Mouse (Mus musculus) monocyte, adult 2 months (primary cell): ENCODE measurements around the gene Osbpl9.
A peak's percentile ranks its signal among the peaks of the same experiment; 100 is the strongest.

Experiments used
- DNase-seq, 2 experiments: peaks; one replicate each; pipeline ENCODE4 v3.0.0; 2022; ENCODE audit warnings: low spot score in 2 of 2, low read depth in 1 of 2

Osbpl9 gene

DNA sequence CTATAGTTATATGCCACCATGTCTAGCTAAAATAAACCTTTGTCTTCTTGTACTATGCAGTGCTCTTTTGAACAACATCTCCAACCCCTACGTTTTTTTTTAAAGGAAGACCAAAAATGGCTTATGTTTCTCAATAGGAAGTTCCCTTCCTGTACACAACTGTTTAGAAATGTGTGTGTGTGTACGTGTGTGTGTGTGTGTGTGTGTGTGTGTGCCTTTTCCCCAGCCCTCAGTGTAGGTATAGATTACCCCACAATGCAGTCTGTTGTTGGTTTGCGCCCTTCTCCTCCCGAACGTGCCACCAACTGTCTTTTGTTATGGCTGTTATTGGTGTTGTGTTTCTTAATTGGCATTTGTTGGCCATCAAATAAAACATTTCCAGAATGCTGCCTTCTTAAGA is 5.5 kb upstream of the Osbpl9 start:
- no peak for DNase-seq

DNA sequence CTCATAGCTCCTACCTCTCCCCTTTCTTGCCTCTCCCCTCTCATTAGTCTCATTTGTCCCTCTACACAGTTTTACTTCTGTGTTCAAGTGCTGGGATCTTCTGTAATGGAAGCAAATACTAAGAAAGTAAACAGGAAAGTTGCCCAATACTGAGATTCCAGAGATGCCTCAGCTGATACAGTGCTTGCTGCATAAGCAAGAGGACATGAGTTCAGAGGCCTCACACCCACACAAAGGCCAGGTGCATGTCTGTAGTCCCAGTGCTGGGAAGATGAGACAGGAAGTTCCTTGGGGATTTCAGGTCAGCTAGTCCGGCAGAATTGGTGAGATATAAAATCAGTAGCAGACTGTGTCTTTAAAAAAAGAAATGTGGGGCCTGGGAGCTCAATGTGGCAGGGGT is 2.3 kb upstream of the Osbpl9 start:
- DNase-seq = no peak

- no peak for DNase-seq
Observed at GRCm38 (mm10) chr4:109203931-109204330, 1.9 kb upstream of the Osbpl9 start.

DNA sequence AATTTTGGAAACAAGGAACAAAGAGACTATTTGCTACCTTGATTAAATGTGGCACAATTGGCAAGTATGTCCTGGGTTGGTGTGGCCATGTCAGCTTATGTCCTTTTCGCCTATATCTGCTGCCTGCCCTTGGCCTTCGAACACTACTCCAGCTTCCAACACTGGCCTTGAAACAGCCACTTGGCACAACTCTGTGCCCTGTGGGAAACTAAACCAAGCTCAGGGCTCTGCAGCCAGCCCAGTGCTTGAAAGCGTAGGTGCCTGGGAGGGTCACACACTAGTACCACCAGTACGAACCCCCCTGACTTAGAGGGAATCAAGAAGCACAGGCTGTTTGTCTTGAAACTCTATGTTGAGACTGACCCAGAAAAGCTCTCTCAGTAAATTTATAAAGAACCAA is 3.0 kb downstream of the Osbpl9 start:
- no peak for DNase-seq

- DNase-seq = no peak
Observed at GRCm38 (mm10) chr4:109195900-109196629, 6.0 kb downstream of the Osbpl9 start.

DNA sequence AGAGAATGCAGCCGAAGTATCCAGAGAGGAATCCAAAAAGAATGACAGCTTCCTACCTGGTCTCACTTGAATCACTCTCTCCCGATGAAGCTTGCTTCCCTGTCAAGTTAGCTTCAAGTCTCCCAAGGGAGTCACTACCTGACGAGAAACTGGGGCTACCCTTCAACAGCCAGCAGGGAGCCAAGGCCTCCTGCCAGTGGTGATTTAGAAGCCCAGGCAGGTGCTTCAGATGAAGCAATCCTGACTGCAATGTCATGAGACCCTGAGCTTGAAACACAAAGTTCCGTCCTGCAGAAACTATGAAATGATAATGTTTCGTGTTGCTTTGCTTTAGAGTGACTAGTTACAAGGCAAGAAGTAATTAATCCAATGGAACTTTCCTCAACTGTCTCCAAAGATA is 8.2 kb downstream of the Osbpl9 start:
- DNase-seq = no peak

DNA sequence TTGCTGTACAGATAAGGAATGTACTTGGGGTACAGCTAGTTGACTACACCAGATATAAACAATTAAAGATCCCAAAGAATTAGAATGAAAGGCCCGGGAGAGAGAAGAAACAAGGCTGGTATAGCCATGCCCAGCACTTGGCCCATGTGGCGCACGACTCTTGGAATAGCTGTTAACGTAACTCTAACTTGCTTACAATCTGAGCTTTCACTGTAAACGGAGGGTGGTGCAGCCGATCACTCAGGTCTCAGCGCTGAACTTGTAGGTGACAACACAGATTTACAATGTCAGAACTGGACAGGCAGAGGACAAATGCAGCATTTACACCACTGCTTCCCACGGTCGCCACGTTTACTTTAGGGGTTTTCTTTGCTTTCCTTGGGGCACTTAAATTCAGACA is 10.5 kb downstream of the Osbpl9 start:
- no peak for DNase-seq

DNA sequence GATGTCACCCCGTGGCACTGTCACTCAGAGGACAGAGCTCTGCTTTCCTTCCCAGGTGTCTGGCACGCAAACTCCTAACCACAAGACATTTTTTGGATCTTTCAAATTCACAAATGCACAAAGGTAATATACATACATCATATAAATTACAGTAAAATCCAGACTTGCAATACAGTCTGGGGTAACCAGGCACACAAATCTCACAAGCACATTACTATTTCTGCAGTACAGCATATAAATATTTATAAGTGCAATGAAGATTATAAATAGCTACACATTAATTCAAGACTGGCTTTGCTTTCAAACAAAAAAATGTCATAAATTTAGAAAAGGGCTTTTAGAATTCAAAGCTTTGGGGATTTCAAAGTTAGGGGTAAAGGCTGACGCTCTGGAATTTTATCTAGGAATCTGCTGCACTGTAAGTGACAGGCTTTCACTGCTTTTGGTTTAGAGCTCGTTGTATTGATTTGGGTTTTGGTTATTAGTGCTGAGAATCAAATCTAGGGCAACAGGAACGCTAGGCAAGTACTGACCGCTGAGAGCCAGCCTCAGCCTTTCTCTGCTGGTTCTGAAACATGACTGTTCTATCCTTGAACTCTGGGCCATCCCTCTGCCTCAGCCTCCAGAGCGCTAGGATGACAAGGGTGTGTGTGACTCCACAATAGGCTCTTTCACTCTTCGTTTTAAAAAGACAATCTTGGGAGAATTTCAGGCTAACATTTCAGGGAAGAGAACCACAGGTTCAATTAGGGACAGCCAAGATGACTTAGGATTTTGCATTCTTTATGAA is 16.3 kb downstream of the Osbpl9 start:
- no peak for DNase-seq

DNA sequence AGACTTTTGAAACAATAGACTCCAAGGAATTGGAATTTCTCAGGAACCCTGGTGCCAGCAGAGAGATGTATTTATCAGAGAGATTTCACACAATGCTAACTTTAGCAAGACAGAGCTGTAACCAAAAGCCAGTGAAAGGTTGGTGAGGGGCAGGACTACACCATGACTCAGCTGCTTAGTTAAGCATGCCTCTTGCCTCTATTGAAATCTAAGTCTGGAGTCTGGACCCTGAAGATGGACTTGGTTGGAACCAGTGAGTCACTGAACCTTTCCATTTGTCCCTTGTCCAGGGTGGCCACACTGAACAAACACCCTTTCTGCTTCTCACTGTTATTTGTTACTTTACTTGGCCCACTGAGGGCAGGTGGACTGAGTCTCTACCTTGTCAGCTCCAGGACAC is 26.4 kb downstream of the Osbpl9 start:
- DNase-seq = no peak

DNA sequence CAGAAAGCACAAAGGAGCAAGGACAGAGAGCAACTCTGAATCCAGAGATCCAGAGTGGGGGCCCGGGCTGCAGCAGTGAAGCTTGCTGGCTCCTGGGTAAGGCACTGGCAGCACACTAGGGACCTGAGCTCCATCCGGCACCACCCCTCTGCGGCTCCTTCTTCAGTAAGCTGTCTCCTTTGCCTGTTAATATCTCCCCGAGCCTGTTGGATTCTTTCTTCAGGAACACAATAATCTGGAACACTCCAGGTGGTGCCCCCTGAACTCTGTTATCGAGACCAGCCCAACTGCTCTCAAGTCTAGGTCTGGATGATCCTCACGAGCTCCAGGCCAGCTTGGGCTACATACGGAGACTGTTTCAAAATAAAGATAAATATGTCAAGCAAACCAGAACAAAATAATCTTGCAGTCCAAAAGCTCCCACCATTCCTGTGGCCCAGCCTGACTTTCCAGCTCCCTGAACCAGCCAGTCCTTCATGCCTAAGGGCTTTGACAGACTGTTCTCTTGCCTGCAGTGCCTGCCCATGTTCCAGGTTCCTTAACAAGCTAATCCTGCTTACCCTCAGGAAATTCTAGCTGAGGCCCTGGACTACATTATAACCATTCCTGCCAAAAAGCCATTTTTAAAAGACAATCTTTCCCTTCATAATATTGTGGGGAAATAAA is 28.2 kb downstream of the Osbpl9 start:
- no peak for DNase-seq

DNA sequence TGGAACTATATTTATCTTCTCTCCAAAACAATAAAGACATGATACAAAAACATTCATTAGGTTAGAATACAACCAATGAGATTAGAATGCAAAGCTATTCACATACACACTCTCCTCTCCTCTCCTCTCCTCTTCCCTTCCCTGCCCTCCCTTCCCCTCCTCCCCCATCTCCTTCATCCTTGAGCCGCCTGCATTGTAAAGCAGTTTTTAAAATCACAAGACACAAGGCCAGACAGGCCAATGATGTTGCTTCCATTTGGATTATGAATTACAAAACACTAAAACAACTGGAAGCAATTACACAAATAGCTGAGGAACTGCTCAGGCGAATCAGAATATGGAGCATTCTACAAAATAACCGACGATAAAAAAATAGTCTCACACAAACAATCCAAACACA is 28.7 kb downstream of the Osbpl9 start:
- no peak for DNase-seq

- peak in 1 of 2 experiments; percentile 51 for DNase-seq
Observed at GRCm38 (mm10) chr4:109165521-109166173, 36.4 kb downstream of the Osbpl9 start.

DNA sequence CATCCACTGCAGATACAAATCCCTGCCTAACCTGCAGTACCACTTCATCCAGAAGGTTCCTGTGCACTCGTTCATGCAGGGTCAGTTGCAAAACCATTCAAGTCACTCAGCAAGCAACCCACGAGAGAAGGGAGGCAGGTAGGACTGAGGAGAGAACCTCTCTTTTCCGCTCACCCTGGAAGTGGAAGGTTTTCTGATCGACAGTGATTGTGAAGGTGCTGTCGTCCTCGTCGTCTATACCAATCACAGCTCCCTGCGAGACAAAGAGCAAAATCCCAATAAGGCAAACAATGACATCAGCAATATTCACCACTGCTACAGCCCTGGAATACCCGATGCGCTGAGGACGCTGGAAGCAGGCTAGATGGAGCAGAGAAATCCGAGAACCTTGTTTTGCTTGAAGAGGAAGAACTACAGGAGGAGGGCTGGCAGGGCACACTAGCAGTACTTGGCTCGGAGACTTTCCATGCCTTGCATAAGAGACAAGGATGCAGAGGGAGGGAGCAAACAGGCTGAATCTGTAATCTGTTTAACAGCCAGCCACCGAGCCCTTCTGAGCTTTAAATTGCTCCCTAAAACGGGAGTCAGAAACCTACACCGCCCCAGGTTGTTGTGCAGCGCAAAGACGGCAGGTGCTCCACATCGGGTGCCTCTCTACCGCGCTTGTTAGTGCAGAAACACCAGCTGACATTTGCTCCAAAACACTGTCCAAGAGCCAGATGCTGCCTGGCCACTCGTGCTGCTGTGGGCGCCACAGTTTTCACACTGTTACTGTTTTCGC is 45.4 kb downstream of the Osbpl9 start:
- no peak for DNase-seq

- DNase-seq = no peak
Observed at GRCm38 (mm10) chr4:109156073-109156472, 46.0 kb downstream of the Osbpl9 start.

GRCm38 (mm10) chr4:109150214-109150613 is 51.9 kb downstream of the Osbpl9 start:
- DNase-seq = no peak

DNA sequence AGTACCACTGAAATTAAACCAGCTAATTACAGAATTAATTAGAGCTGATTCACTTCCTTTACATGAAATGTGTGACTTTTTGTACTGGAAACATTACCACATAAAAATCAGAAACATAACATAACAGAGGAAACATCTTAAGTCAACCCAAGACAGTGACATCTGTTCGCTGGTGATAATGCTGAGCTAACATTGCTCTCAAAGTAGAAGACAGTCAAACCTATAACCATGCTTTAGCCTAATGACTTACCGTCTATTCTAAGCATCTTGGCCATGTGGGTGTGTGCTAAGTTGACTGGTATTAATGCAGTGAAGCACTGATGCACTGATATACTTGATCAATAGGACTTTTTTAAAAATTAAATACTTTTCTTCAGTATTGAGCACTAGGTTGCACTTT is 52.7 kb downstream of the Osbpl9 start:
- DNase-seq = no peak

- DNase-seq = no peak
Observed at GRCm38 (mm10) chr4:109147278-109148038, 54.6 kb downstream of the Osbpl9 start.

- no peak for DNase-seq
Observed at GRCm38 (mm10) chr4:109143091-109143490, 59.0 kb downstream of the Osbpl9 start.

DNA sequence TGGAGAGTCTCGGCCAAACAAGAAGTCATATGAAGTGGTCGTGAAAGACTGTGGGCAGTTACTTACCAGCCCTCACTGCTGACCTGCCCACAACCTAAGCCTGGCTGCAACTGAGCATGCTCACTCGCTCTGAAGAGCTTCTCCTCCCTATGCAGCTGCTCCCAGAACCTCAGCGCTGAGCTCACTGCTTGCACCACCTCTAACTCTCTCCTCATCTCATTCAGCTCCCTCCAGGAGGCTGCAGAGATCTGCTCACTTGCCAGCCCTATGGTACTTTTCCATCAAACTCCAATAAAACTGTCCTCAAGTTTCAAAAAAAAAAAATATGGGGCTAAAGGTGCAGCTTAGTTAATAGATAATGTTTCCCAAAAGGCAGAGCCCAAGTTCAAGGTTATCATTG is 63.5 kb downstream of the Osbpl9 start:
- no peak for DNase-seq

DNA sequence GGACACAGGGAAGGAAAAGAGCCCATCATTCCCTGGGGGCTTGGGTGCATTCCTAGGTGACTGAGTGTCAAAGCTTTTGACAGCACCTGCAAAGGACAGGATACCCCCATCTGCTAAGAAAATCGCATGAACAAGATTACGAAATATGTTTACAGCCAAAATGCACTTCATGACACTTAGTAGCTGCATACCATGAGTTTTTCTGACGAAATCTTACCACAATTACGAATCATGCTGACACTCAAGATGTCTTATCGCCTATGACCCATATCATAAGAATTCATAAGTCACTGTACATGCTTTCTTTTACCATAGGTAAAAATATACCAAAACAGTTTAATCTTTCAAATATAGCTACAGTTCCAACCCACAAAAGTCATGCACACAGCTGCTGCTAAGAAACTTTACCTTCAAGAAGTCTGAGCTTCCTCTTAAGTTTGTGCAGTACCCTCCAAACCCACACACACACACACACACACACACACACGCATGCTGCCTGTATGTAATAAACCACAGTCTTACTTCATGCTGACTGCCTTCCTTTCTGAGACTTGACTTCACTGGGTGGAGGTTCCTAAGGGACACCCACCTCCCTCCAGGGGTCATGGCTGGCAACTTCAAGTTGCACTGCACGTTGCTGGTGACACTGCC is 65.5 kb downstream of the Osbpl9 start:
- DNase-seq = peak in 1 of 2 experiments; percentile 25
